Mouse (Mus musculus) neural tube, embryonic 12.5 days (tissue): ENCODE results near the gene Meox1. TPM values are rescaled to one million over a fixed set of nuclear protein-coding genes. Genes with fewer than 3 reads are reported as not detected.

ENCODE experiments used
- ATAC-seq: fragments of 200-750 bp; cut with Nextera tagmentation; 2 replicates; pipeline ENCODE4 v1.8.0; 2017; ENCODE audit warnings: low read depth, mild to moderate bottlenecking, moderate TSS enrichment, moderate library complexity; ENCODE audit not compliant: low FRiP score
- H3K27ac ChIP-seq: fragments of 300-500 bp; sonication (generic); 2 replicates; pipeline ENCODE4 v1.5.1; 2016
- H3K27me3 ChIP-seq: fragments of 300-500 bp; sonication (generic); replicated peaks from 2 replicates; pipeline ENCODE4 v1.6.1; 2016; ENCODE audit warnings: mild to moderate bottlenecking
- H3K36me3 ChIP-seq: fragments of 300-500 bp; sonication (generic); 2 replicates; pipeline ENCODE4 v1.6.1; 2016; ENCODE audit warnings: mild to moderate bottlenecking
- H3K4me1 ChIP-seq: fragments of 300-500 bp; sonication (generic); 2 replicates; pipeline ENCODE4 v1.6.1; 2016
- H3K4me2 ChIP-seq: fragments of 300-500 bp; sonication (generic); replicated peaks from 2 replicates; pipeline ENCODE4 v1.6.1; 2016; ENCODE audit warnings: mild to moderate bottlenecking
- H3K4me3 ChIP-seq: fragments of 300-500 bp; sonication (generic); 2 replicates; pipeline ENCODE4 v1.5.1; 2016
- H3K9ac ChIP-seq: fragments of 300-500 bp; sonication (generic); 2 replicates; pipeline ENCODE4 v1.6.1; 2016; ENCODE audit warnings: mild to moderate bottlenecking
- H3K9me3 ChIP-seq: fragments of 300-500 bp; sonication (generic); 2 replicates; pipeline ENCODE4 v1.6.1; 2016; ENCODE audit warnings: mild to moderate bottlenecking
- WGBS: fragments of 180-500 bp; shearing (Covaris S2); methylation state at CpG from one replicate; pipeline ENCODE4 v1.1.7; 2016; 5-methylcytosine and 5-hydroxymethylcytosine counted together
- polyA plus RNA-seq: library from polyadenylated mRNA; unstranded; fragments of >200 nt; fragmentation: Nextera tagmentation; extraction: Ambion mirVana; gene quantifications from 2 replicates; pipeline ENCODE4 v1.2.1, GENCODE M21; 2016

Meox1 gene
- polyA plus RNA-seq, 1 experiment from 2014 or later: 5.4 TPM

GRCm38 (mm10) chr11:101840405-101840804 lies 53.8 kb downstream of the Meox1 start:
- no peaks in the 10 kb centered on the region for H3K27me3 ChIP-seq
- H3K4me2 ChIP-seq: no peak overlapping the region
- H3K36me3 ChIP-seq: no peaks in the 10 kb centered on the region
- 99% methylated on average over 3 of the region's 3 CpGs for WGBS
- H3K4me1 ChIP-seq: no peaks in the 10 kb centered on the region
- peaks cover 8% of the 10 kb centered on the region for H3K9me3 ChIP-seq
- no peak overlapping the region for H3K4me3 ChIP-seq
- no peak for ATAC-seq
- no peak overlapping the region for H3K9ac ChIP-seq
- no peak overlapping the region for H3K27ac ChIP-seq

- Histone ChIP-seq H3K9ac (no peak overlapping the region), H3K4me1 (no peaks in the 10 kb centered on the region), H3K9me3 (peaks cover 8% of the 10 kb centered on the region), H3K27ac (no peak overlapping the region), H3K4me2 (no peak overlapping the region), H3K27me3 (no peaks in the 10 kb centered on the region), H3K36me3 (no peaks in the 10 kb centered on the region), H3K4me3 (no peak overlapping the region)
- 30% methylated on average over 8 of the region's 8 CpGs for WGBS
- no peak for ATAC-seq
Observed at GRCm38 (mm10) chr11:101839426-101839825, 54.7 kb downstream of the Meox1 start.

GRCm38 (mm10) chr11:101832001-101832400 lies 62.2 kb downstream of the Meox1 start:
- no peaks in the 10 kb centered on the region for H3K27me3 ChIP-seq
- no peak overlapping the region for H3K4me3 ChIP-seq
- no peak overlapping the region for H3K4me2 ChIP-seq
- no peaks in the 10 kb centered on the region for H3K9me3 ChIP-seq
- no peak for ATAC-seq
- peaks cover 15% of the 10 kb centered on the region; the same call in 1 of the 2 replicates for H3K4me1 ChIP-seq
- H3K36me3 ChIP-seq: no peaks in the 10 kb centered on the region
- 67% methylated on average over 7 of the region's 7 CpGs for WGBS
- no peak overlapping the region for H3K9ac ChIP-seq
- H3K27ac ChIP-seq: no peak overlapping the region

GRCm38 (mm10) chr11:101830616-101831015 lies 63.6 kb downstream of the Meox1 start:
- no peak overlapping the region for H3K9ac ChIP-seq
- no peaks in the 10 kb centered on the region for H3K36me3 ChIP-seq
- H3K27ac ChIP-seq: no peak overlapping the region
- no peak overlapping the region for H3K4me3 ChIP-seq
- peaks cover 15% of the 10 kb centered on the region; the same call in 1 of the 2 replicates for H3K4me1 ChIP-seq
- H3K4me2 ChIP-seq: no peak overlapping the region
- no peak for ATAC-seq
- 67% methylated on average over 8 of the region's 8 CpGs for WGBS
- no peaks in the 10 kb centered on the region for H3K9me3 ChIP-seq
- H3K27me3 ChIP-seq: no peaks in the 10 kb centered on the region

- Histone ChIP-seq H3K4me1 (peaks cover 15% of the 10 kb centered on the region; the same call in 1 of the 2 replicates), H3K27me3 (no peaks in the 10 kb centered on the region), H3K36me3 (no peaks in the 10 kb centered on the region), H3K9me3 (no peaks in the 10 kb centered on the region), H3K4me2 (no peak overlapping the region), H3K4me3 (no peak overlapping the region), H3K27ac (no peak overlapping the region), H3K9ac (no peak overlapping the region)
- WGBS: 28% methylated on average over 10 of the region's 10 CpGs
- no peak for ATAC-seq
Observed at GRCm38 (mm10) chr11:101830112-101830511, 64.1 kb downstream of the Meox1 start.

GRCm38 (mm10) chr11:101828718-101829117 lies 65.5 kb downstream of the Meox1 start:
- H3K27ac ChIP-seq: no peak overlapping the region
- no peak overlapping the region for H3K9ac ChIP-seq
- H3K4me1 ChIP-seq: peaks cover 15% of the 10 kb centered on the region; the same call in 1 of the 2 replicates
- no peaks in the 10 kb centered on the region for H3K27me3 ChIP-seq
- no peak overlapping the region for H3K4me3 ChIP-seq
- H3K36me3 ChIP-seq: no peaks in the 10 kb centered on the region
- WGBS: 97% methylated on average over 4 of the region's 4 CpGs
- ATAC-seq: no peak
- H3K4me2 ChIP-seq: no peak overlapping the region
- no peaks in the 10 kb centered on the region for H3K9me3 ChIP-seq

Other genes starting within 250 kb of the Meox1 start
- 23.1 and 24.7 TPM in 2 replicates for gene Arl4d, start 228.8 kb downstream of the Meox1 start, polyA plus RNA-seq
- gene Dhx8, start 161.5 kb downstream of the Meox1 start, polyA plus RNA-seq: 40.0 and 43.2 TPM in 2 replicates
- gene Etv4, start 109.0 kb downstream of the Meox1 start, polyA plus RNA-seq: 10.7 and 15.4 TPM in 2 replicates
- 0.20 and 0.22 TPM in 2 replicates for gene Sost, start 72.6 kb upstream of the Meox1 start, polyA plus RNA-seq
- gene Cfap97d1, start 89.9 kb upstream of the Meox1 start, polyA plus RNA-seq: not detected in 2 replicates
- gene Dusp3, start 92.6 kb upstream of the Meox1 start, polyA plus RNA-seq: 13.0 and 15.6 TPM in 2 replicates
- 45.2 and 47.2 TPM in 2 replicates for gene Mpp3, start 134.1 kb upstream of the Meox1 start, polyA plus RNA-seq
- 0.46 and 0.49 TPM in 2 replicates for gene Cd300lg, start 147.1 kb upstream of the Meox1 start, polyA plus RNA-seq
- gene Mpp2, start 194.1 kb upstream of the Meox1 start, polyA plus RNA-seq: 23.9 and 25.4 TPM in 2 replicates
- not detected in 2 replicates for gene Ppy, start 206.9 kb upstream of the Meox1 start, polyA plus RNA-seq
- gene Pyy, start 213.5 kb upstream of the Meox1 start, polyA plus RNA-seq: 1.1 TPM in 1 of 2 replicates, not detected in the other